Comparison of ENCODE assay signal across 9 mouse cellular contexts in the genomic region with DNA sequence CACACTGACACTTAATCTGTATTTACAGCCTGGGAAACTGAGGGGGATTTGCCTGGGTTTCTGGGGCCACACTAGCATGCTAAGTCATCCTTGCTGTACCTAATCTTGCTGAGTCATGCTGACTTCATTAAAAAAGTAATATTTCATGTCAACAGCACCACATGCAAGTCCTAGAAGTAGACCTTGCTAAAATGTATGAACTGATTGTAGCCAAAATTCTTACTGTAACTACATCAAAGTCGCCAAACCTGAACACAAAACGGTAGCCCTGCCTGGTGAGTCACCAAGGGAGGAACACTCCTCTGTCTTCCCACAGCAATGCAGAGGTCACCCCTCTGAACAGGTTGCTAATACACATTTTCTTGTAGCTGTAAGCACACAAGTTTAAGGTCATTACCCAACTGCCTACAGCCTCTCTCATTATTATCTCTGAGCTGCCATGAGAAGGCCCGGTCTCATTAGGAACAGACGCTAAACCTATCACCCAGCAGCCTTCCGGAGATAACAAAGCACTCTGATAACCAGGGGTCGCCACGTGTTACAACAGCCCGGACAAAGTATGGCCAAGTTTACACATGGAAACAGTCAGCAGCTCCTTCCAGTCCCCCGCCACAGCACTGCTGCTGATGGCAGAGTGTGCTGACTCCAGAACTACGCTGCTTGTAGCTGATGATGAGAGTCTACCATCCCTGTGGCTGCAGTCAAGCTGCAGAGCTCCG. TPM values are rescaled to one million over a fixed set of nuclear protein-coding genes. Genes with fewer than 3 reads are reported as not detected.
DNase-seq lines count a peak whose midpoint lies in the region; ATAC-seq lines count a peak whose summit lies in the region.
"Had no signal": no experiment of that assay in that cellular context is flagged by ENCODE, and none has a peak within 500 bp of the region (broad histone marks: within the 10 kb centered on the region; RNA-seq: fewer than 3 reads in every experiment).

No protein-coding gene starts in this region.

- 25% methylated on average over 11 of the region's 11 CpGs for WGBS in lung, embryonic 16.5 days

- DNase-seq in lung, postnatal 14 days, result no peak
- DNase-seq in adrenal gland, adult 8-10 months, result peak; percentile 52
- peak; percentile 38 to 45 for DNase-seq in heart, postnatal 10 days
- peak; percentile 13 to 38 for DNase-seq in spleen, postnatal 36 days (ENCODE audit: low spot score in 2 of 2)
- DNase-seq in thymus, postnatal 0 days (ENCODE audit: low spot score), result no peak
- DNase-seq in thymus, postnatal 14 days, result no peak
- DNase-seq in kidney, postnatal 10 days, result no peak

- peaks cover 51% of the 10 kb centered on the region for H3K4me1 ChIP-seq in lung, embryonic 16.5 days (replicated peaks; ENCODE audit: control insufficient read depth, insufficient read depth, low read length)

- no peaks in the 10 kb centered on the region for H3K9me3 ChIP-seq in lung, embryonic 16.5 days (ENCODE audit: control insufficient read depth, low read length)
- H3K9me3 ChIP-seq: neural tube, embryonic 12.5 days had no signal

- no peak overlapping the region for H3K9ac ChIP-seq in lung, embryonic 16.5 days (ENCODE audit: low read length)
- H3K9ac ChIP-seq: neural tube, embryonic 12.5 days had no signal

- no peaks in the 10 kb centered on the region for H3K27me3 ChIP-seq in lung, embryonic 16.5 days (ENCODE audit: control insufficient read depth, insufficient read depth, low read depth, low read length)
- H3K27me3 ChIP-seq: neural tube, embryonic 12.5 days had no signal

- no peak for ATAC-seq in lung, embryonic 16.5 days (ENCODE audit: low read depth)

- no peak overlapping the region for H3K4me2 ChIP-seq in lung, embryonic 16.5 days (ENCODE audit: low read depth, low read length)
- H3K4me2 ChIP-seq: neural tube, embryonic 12.5 days had no signal

- no peaks in the 10 kb centered on the region for H3K36me3 ChIP-seq in lung, embryonic 16.5 days (ENCODE audit: control insufficient read depth, insufficient read depth, low read length)
- H3K36me3 ChIP-seq: neural tube, embryonic 12.5 days had no signal

- H3K27ac ChIP-seq in lung, embryonic 16.5 days (ENCODE audit: low read length), result peak overlapping the region; percentile 3; the same call in 1 of the 2 replicates
- H3K27ac ChIP-seq: neural tube, embryonic 12.5 days had no signal

- intact Hi-C loops in heart, postnatal 10 days (cut with DNase I), result no loop called here

- no peak overlapping the region for H3K4me3 ChIP-seq in lung, embryonic 16.5 days (ENCODE audit: low read length)
- H3K4me3 ChIP-seq: neural tube, embryonic 12.5 days had no signal

RNA-seq across cellular contexts. Expression of a gene that starts 46.1 kb away (rescaled TPM):
- polyA plus RNA-seq in lung, embryonic 16.5 days (2015; fragmentation: Nextera tagmentation; extraction: Ambion mirVana), result 4.2 and 4.8 TPM in 2 replicates
- total RNA-seq in adrenal gland, adult 8-10 months (2022), result 10 to 100 TPM; 62.7 to 75.1 (median 65.4) TPM
- 10 to 100 TPM; 20.3 to 22.3 TPM for total RNA-seq in heart, postnatal 10 days (2021)
- polyA plus RNA-seq in thymus, postnatal 0 days (2015; fragmentation: Nextera tagmentation; extraction: Ambion mirVana), result 11.3 and 13.0 TPM in 2 replicates

Comparison
In these comparisons a context has a peak if more than half of its experiments do, and no peak if none do; other contexts are left out.
1. DNase-seq: peak in adrenal gland, adult 8-10 months (single experiment), heart, postnatal 10 days (2 of 2) and spleen, postnatal 36 days (2 of 2); none in lung, postnatal 14 days (single experiment), thymus, postnatal 0 days (single experiment), thymus, postnatal 14 days (single experiment) and kidney, postnatal 10 days (single experiment).